In genomic region chr3:92902992-92903391, GRCm38 (mm10) we compare ENCODE assay signal across 9 mouse cellular contexts. TPM values are rescaled to one million over a fixed set of nuclear protein-coding genes. Genes with fewer than 3 reads are reported as not detected.
DNase-seq lines count a peak whose midpoint lies in the region; ATAC-seq and TF ChIP-seq lines count a peak whose summit lies in the region.
"Had no signal": no experiment of that assay in that cellular context is flagged by ENCODE, and none has a peak within 500 bp of the region (broad histone marks: within the 10 kb centered on the region; RNA-seq: fewer than 3 reads in every experiment).

No protein-coding gene starts in this region.

- no peak overlapping the region for H3K9ac ChIP-seq in heart, adult 2 months (ENCODE audit: low read depth, low read length)
- no peak overlapping the region for H3K9ac ChIP-seq in embryonic facial prominence, embryonic 11.5 days (replicated peaks; ENCODE audit: low read length)

- no peaks in the 10 kb centered on the region for H3K36me3 ChIP-seq in heart, adult 2 months (ENCODE audit: control insufficient read depth, insufficient read depth, low read length)
- no peaks in the 10 kb centered on the region for H3K36me3 ChIP-seq in testis, adult 2 months (ENCODE audit: control insufficient read depth, insufficient read depth, low read length)
- no peaks in the 10 kb centered on the region for H3K36me3 ChIP-seq in embryonic facial prominence, embryonic 11.5 days (replicated peaks; ENCODE audit: control insufficient read depth, insufficient read depth, low read depth, low read length)

- TF ChIP-seq CTCF in heart, adult 2 months (IDR thresholded peaks at IDR 0.05) = peak; percentile 66
- peak; percentile 51; the same call in 1 of the 2 replicates for TF ChIP-seq CTCF in testis, adult 2 months (IDR thresholded peaks at IDR 0.05; ENCODE audit: control insufficient read depth, insufficient read depth, insufficient replicate concordance, low read depth, low read length)

- H3K27me3 ChIP-seq in heart, adult 2 months (ENCODE audit: control insufficient read depth, insufficient read depth, low read length) = no peaks in the 10 kb centered on the region
- no peaks in the 10 kb centered on the region for H3K27me3 ChIP-seq in testis, adult 2 months (ENCODE audit: control insufficient read depth, insufficient read depth, low read length)
- H3K27me3 ChIP-seq in embryonic facial prominence, embryonic 11.5 days (ENCODE audit: control insufficient read depth, insufficient read depth, low read length) = no peaks in the 10 kb centered on the region

- no peaks in the 10 kb centered on the region for H3K79me2 ChIP-seq in heart, adult 2 months (replicated peaks; ENCODE audit: control insufficient read depth, insufficient read depth, low read length)

- H3K27ac ChIP-seq in heart, adult 2 months = no peak overlapping the region
- no peak overlapping the region for H3K27ac ChIP-seq in testis, adult 2 months (ENCODE audit: control insufficient read depth, insufficient read depth, low read depth, low read length)
- H3K27ac ChIP-seq in embryonic facial prominence, embryonic 11.5 days (replicated peaks; ENCODE audit: low read depth, low read length) = no peak overlapping the region

- H3K9me3 ChIP-seq in embryonic facial prominence, embryonic 11.5 days (replicated peaks; ENCODE audit: control insufficient read depth, low read length) = no peaks in the 10 kb centered on the region

- intact Hi-C loops in heart, adult 2 months (cut with DNase I) = no loop called here
- intact Hi-C loops in heart, postnatal 25 days (cut with DNase I) = loop anchor here (10.0 kb wide), 1 partner anchor 122 kb away; no protein-coding TSS in a partner anchor
- intact Hi-C loops in left cerebral cortex, postnatal 14 days (cut with DNase I) = loop anchor here (5.0 to 10.0 kb wide), 2 partner anchors 338 to 751 kb away; no protein-coding TSS in a partner anchor

- no peak for ATAC-seq in embryonic facial prominence, embryonic 11.5 days (replicated peaks; ENCODE audit: insufficient number of reproducible peaks, low FRiP score, low TSS enrichment, low read depth)

- no peak for DNase-seq in heart, adult 2 months
- DNase-seq in heart, postnatal 25 days (ENCODE audit: low spot score) = no peak
- DNase-seq in testis, postnatal 14 days (ENCODE audit: low spot score) = no peak
- peak; percentile 55 for DNase-seq in embryonic facial prominence, embryonic 11.5 days (ENCODE audit: low spot score)
- DNase-seq in left cerebral cortex, postnatal 14 days (ENCODE audit: low spot score in 2 of 2) = peak; percentile 24 to 59
- no peak for DNase-seq in thymus, postnatal 25 days
- DNase-seq in thymus, adult 18-20 months = no peak

- TF ChIP-seq POLR2A in heart, adult 2 months (IDR thresholded peaks at IDR 0.05; ENCODE audit: insufficient read depth, low read depth, low read length) = no peak
- no peak for TF ChIP-seq POLR2A in testis, adult 2 months (IDR thresholded peaks at IDR 0.05; ENCODE audit: control insufficient read depth, low read depth, low read length)

- no peak overlapping the region for H3K4me3 ChIP-seq in heart, adult 2 months
- no peak overlapping the region for H3K4me3 ChIP-seq in testis, adult 2 months (ENCODE audit: control insufficient read depth, low read depth, low read length)
- H3K4me3 ChIP-seq in embryonic facial prominence, embryonic 11.5 days (ENCODE audit: low read depth, low read length) = no peak overlapping the region

- no peak for TF ChIP-seq EP300 in heart, adult 2 months (IDR thresholded peaks at IDR 0.05; ENCODE audit: insufficient read depth, low read depth, low read length)

- no peaks in the 10 kb centered on the region for H3K4me1 ChIP-seq in heart, adult 2 months (ENCODE audit: control insufficient read depth, insufficient read depth, low read length)
- H3K4me1 ChIP-seq in testis, adult 2 months (ENCODE audit: control insufficient read depth, insufficient read depth, low read length) = no peaks in the 10 kb centered on the region
- H3K4me1 ChIP-seq in embryonic facial prominence, embryonic 11.5 days (ENCODE audit: control insufficient read depth, insufficient read depth, low read length) = no peaks in the 10 kb centered on the region

- no peak overlapping the region for H3K4me2 ChIP-seq in embryonic facial prominence, embryonic 11.5 days (ENCODE audit: low read depth, low read length)

- WGBS in heart, adult 2 months = 14% methylated on average over 3 of the region's 3 CpGs
- 19% methylated on average over 3 of the region's 3 CpGs for WGBS in embryonic facial prominence, embryonic 11.5 days

RNA-seq across cellular contexts. Expression of gene Lce3a, which starts 23.0 kb away (rescaled TPM):
- total RNA-seq in heart, adult 2 months (2021) = not detected
- not detected in 2 replicates for polyA plus RNA-seq in heart, adult 2 months (2012; rRNA removed)
- total RNA-seq in heart, postnatal 25 days (2021) = not detected
- not detected in 2 replicates for polyA plus RNA-seq in testis, adult 2 months (2012; rRNA removed)
- not detected in 2 replicates for polyA plus RNA-seq in embryonic facial prominence, embryonic 11.5 days (2014; fragmentation: Nextera tagmentation; extraction: Ambion mirVana)
- not detected for total RNA-seq in left cerebral cortex, postnatal 14 days (2021)
- total RNA-seq: heart, postnatal 36 days had no signal

RNA-seq across cellular contexts. Expression of gene Lce3b, which starts 29.8 kb away (rescaled TPM):
- not detected for total RNA-seq in heart, adult 2 months (2021)
- polyA plus RNA-seq in heart, adult 2 months (2012; rRNA removed) = not detected in 2 replicates
- total RNA-seq in heart, postnatal 25 days (2021) = not detected
- polyA plus RNA-seq in testis, adult 2 months (2012; rRNA removed) = not detected in 2 replicates
- polyA plus RNA-seq in embryonic facial prominence, embryonic 11.5 days (2014; fragmentation: Nextera tagmentation; extraction: Ambion mirVana) = not detected in 2 replicates
- total RNA-seq in left cerebral cortex, postnatal 14 days (2021) = not detected
- total RNA-seq: heart, postnatal 36 days had no signal

RNA-seq across cellular contexts. Expression of gene 2310050C09Rik, which starts 33.0 kb away (rescaled TPM):
- not detected for total RNA-seq in heart, adult 2 months (2021)
- polyA plus RNA-seq in heart, adult 2 months (2012; rRNA removed) = not detected in 2 replicates
- total RNA-seq in heart, postnatal 25 days (2021) = not detected
- not detected in 2 replicates for polyA plus RNA-seq in testis, adult 2 months (2012; rRNA removed)
- not detected in 2 replicates for polyA plus RNA-seq in embryonic facial prominence, embryonic 11.5 days (2014; fragmentation: Nextera tagmentation; extraction: Ambion mirVana)
- total RNA-seq in left cerebral cortex, postnatal 14 days (2021) = not detected
- total RNA-seq: heart, postnatal 36 days had no signal

RNA-seq across cellular contexts. Expression of gene Lce3c, which starts 41.3 kb away (rescaled TPM):
- not detected for total RNA-seq in heart, adult 2 months (2021)
- polyA plus RNA-seq in heart, adult 2 months (2012; rRNA removed) = not detected in 2 replicates
- total RNA-seq in heart, postnatal 25 days (2021) = not detected
- polyA plus RNA-seq in testis, adult 2 months (2012; rRNA removed) = not detected in 2 replicates
- not detected in 2 replicates for polyA plus RNA-seq in embryonic facial prominence, embryonic 11.5 days (2014; fragmentation: Nextera tagmentation; extraction: Ambion mirVana)
- total RNA-seq in left cerebral cortex, postnatal 14 days (2021) = not detected
- total RNA-seq: heart, postnatal 36 days had no signal

RNA-seq across cellular contexts. Expression of gene Lce1l, which starts 51.9 kb away (rescaled TPM):
- total RNA-seq in heart, adult 2 months (2021) = not detected
- polyA plus RNA-seq in heart, adult 2 months (2012; rRNA removed) = not detected in 2 replicates
- total RNA-seq in heart, postnatal 25 days (2021) = not detected
- polyA plus RNA-seq in testis, adult 2 months (2012; rRNA removed) = not detected in 2 replicates
- polyA plus RNA-seq in embryonic facial prominence, embryonic 11.5 days (2014; fragmentation: Nextera tagmentation; extraction: Ambion mirVana) = not detected in 2 replicates
- total RNA-seq in left cerebral cortex, postnatal 14 days (2021) = not detected
- total RNA-seq: heart, postnatal 36 days had no signal

Comparison
In these comparisons a context has a peak if more than half of its experiments do, and no peak if none do; other contexts are left out.
1. DNase-seq: peak in embryonic facial prominence, embryonic 11.5 days (single experiment) and left cerebral cortex, postnatal 14 days (2 of 2); none in heart, adult 2 months (0 of 2), heart, postnatal 25 days (single experiment), testis, postnatal 14 days (single experiment), thymus, postnatal 25 days (single experiment) and thymus, adult 18-20 months (0 of 2).